Mouse (Mus musculus) heart, postnatal 0 days (tissue): ENCODE results near the gene Tnxb. TPM values are rescaled to one million over a fixed set of nuclear protein-coding genes. Genes with fewer than 3 reads are reported as not detected.

ENCODE experiments used
- ATAC-seq: fragments of 200-750 bp; cut with Nextera tagmentation; 2 replicates; pipeline ENCODE4 v1.8.0; 2017; ENCODE audit warnings: low read depth, moderate number of reproducible peaks, moderate library complexity; ENCODE audit not compliant: insufficient read depth
- DNase-seq: peaks from one replicate; pipeline ENCODE4 v3.0.0-alpha.2; 2016; ENCODE audit warnings: low spot score
- H3K27ac ChIP-seq: fragments of 300-500 bp; sonication (generic); 2 replicates; pipeline ENCODE4 v1.5.1; 2014; ENCODE audit warnings: low read depth, mild to moderate bottlenecking
- H3K27me3 ChIP-seq: fragments of 300-500 bp; sonication (generic); 2 replicates; pipeline ENCODE4 v1.6.1; 2014; ENCODE audit warnings: low read length, mixed read lengths; ENCODE audit not compliant: control insufficient read depth, insufficient read depth
- H3K36me3 ChIP-seq: fragments of 300-500 bp; sonication (generic); replicated peaks from 2 replicates; pipeline ENCODE4 v1.6.1; 2014; ENCODE audit warnings: low read length, mixed read lengths; ENCODE audit not compliant: control insufficient read depth, insufficient read depth
- H3K4me1 ChIP-seq: fragments of 300-500 bp; sonication (generic); 2 replicates; pipeline ENCODE4 v1.6.1; 2014; ENCODE audit warnings: antibody characterized with exemption; ENCODE audit not compliant: control insufficient read depth, insufficient read depth
- H3K4me2 ChIP-seq: fragments of 300-500 bp; sonication (generic); 2 replicates; pipeline ENCODE4 v1.6.1; 2014; ENCODE audit warnings: low read depth, mild to moderate bottlenecking, low read length, moderate library complexity
- H3K4me3 ChIP-seq: fragments of 300-500 bp; sonication (generic); 2 replicates; pipeline ENCODE4 v1.5.1; 2014; ENCODE audit warnings: low read depth, low read length
- H3K9ac ChIP-seq: fragments of 300-500 bp; sonication (generic); replicated peaks from 2 replicates; pipeline ENCODE4 v1.6.1; 2014; ENCODE audit warnings: low read depth, low read length, mixed read lengths
- H3K9me3 ChIP-seq: fragments of 300-500 bp; sonication (generic); replicated peaks from 2 replicates; pipeline ENCODE4 v1.6.1; 2016; ENCODE audit warnings: low read length; ENCODE audit not compliant: control insufficient read depth
- CTCF ChIP-seq: IDR thresholded peaks from 2 replicates; pipeline ENCODE4 v1.5.1; 2016; ENCODE audit warnings: antibody characterized with exemption, control low read depth, low read depth
- EP300 ChIP-seq: IDR thresholded peaks from 2 replicates; pipeline ENCODE4 v1.6.1; 2016; ENCODE audit warnings: antibody characterized with exemption, low read depth
- WGBS: fragments of 180-500 bp; shearing (Covaris S2); extraction: QIAGEN DNeasy Blood & Tissue Kit; methylation state at CpG from one replicate; pipeline ENCODE4 v1.1.7; 2014; 5-methylcytosine and 5-hydroxymethylcytosine counted together
- polyA plus RNA-seq: library from polyadenylated mRNA; unstranded; fragments of >200 nt; fragmentation: Nextera tagmentation; extraction: Ambion mirVana; gene quantifications from 2 replicates; pipeline ENCODE4 v1.2.1, GENCODE M21; 2015
- total RNA-seq: library from RNA; depleted of rRNA; stranded (reverse); fragments of >200 nt; gene quantifications from 2 replicates; pipeline ENCODE4 v1.2.3, GENCODE M21; 2014; ENCODE audit warnings: low replicate concordance

Tnxb gene
- total and polyA plus RNA-seq, 2 experiments from 2014 or later: 1.8 to 26.8 TPM

DNA sequence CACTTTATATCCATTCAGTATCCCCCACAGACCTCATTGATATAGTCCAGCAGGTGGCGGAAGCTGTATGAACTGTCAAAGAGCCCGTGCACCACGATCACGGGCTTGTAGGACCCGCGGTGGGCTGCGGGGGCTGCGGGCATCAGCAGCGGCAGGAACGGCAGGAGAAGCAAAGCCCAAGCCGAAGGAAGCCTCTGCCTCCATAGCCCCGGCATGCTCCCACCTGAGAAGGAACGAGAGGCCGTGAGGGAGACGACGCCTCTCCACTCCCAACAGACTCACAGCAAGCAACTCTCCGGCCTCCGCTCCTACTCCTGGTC is 43.6 kb upstream of the Tnxb start:
- ATAC-seq (no peak), DNase-seq (peak; percentile 57)
- Histone ChIP-seq H3K9ac (peak overlapping the region; percentile 59), H3K4me1 (peaks cover 16% of the 10 kb centered on the region), H3K4me2 (peak overlapping the region; percentile 85), H3K36me3 (peaks cover 34% of the 10 kb centered on the region), H3K27me3 (peaks cover 28% of the 10 kb centered on the region), H3K9me3 (no peaks in the 10 kb centered on the region), H3K4me3 (peak overlapping the region; percentile 69), H3K27ac (peak overlapping the region; percentile 96)
- WGBS: under 1% methylated on average over 18 of the region's 18 CpGs
- TF ChIP-seq EP300 (no peak), CTCF (peak; percentile 63)

DNA sequence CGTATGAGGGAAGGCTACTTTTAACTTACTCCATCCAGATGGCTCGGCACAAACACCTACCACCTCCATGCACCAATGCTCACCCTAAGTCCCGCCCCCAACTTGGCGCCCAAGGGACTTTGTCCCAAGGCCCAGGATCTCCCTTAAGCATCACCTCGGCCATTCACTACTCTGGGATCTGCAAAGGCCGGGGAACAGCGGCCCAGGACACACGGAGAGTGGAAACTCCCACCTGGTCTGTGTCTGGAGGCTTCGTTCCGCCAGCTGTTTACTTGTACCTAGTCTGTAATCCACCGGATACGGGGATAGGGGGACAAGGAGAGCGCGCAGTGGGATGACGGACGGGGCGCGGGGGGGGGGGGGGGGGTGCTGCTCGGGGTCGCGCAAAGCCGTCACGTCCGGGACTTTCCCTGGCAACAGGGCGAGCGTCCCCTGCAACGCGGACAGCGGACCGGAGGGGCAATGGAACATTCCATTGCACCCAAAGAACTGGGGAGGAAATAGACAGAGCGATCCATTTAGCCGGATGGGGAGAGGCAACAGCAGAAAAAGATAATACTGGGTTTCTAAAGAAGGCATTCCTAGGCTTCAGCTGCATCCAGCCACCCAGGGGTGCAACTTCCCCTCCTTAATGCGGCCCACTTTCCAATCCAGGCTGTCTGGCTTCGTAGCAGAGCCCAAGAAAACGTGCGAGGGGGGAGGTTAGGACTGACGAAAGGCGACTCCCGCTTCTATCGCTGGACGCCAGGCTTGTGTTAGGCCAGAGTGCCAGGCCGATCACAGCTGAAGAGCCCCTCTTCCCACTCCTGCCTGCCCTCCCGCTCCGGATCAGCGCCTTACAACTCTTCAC is 43.0 kb upstream of the Tnxb start:
- H3K4me3 ChIP-seq: peak overlapping the region; percentile 69
- WGBS: under 1% methylated on average over 44 of the region's 45 CpGs
- DNase-seq: peak; percentile 95
- peak overlapping the region; percentile 85 for H3K4me2 ChIP-seq
- peak; percentile 87 for ATAC-seq
- peaks cover 16% of the 10 kb centered on the region for H3K4me1 ChIP-seq
- peaks cover 34% of the 10 kb centered on the region for H3K27me3 ChIP-seq
- H3K36me3 ChIP-seq: peaks cover 28% of the 10 kb centered on the region
- TF ChIP-seq CTCF: no peak
- TF ChIP-seq EP300: 0 out of 2 replicates have a peak, but pooled peaks have one; percentile 57
- no peaks in the 10 kb centered on the region for H3K9me3 ChIP-seq
- H3K27ac ChIP-seq: peak overlapping the region; percentile 96
- H3K9ac ChIP-seq: peak overlapping the region; percentile 59

DNA sequence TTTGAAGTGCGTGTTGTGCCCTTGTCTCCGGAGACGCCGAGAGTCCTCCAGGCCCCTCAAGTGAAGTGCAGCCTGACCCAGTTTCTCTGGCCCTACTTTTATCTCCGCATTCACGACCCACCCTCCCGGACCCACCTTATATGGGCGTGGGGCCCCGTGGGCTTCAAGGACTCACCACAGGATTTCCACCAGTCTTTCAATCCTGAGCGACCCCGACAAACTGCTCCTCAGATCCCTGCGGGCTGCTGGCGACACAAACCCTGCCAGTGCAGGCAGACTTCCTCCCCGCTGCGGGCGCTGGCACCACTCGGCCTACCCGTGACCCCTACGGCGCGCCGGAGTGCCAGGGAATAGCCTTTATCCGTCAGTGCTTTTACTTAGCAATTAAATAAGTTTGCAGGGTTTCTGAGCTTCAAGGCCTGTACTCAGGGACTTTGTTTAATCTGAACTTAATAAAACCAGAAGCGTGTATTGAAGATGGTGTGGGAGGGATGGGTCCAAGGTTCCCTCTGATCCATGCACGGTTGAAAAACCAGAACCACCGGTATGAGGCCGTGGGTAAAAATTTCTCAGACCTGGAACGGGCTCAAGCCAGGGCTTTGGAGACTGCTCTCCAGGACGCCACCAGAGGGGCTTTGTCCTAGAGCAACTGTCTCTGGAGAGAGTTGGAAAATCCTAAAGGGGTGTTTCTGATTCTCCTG is 42.2 kb upstream of the Tnxb start, which contains the start of gene Ppt2:
Gene Ppt2 (minus strand): TSS at position 568 of the 701 bp plus-strand sequence.
- no peak for TF ChIP-seq EP300
- no peak for TF ChIP-seq CTCF
- DNase-seq (no peak), ATAC-seq (peak; percentile 22; the same call in 1 of the 2 replicates)
- peaks cover 20% of the 10 kb centered on the region for H3K36me3 ChIP-seq
- peak within 1 kb of the TSS; percentile 59 for H3K9ac ChIP-seq
- 4% methylated on average over 29 of the region's 29 CpGs for WGBS
- H3K4me1 ChIP-seq: peaks cover 16% of the 10 kb centered on the region
- H3K27ac ChIP-seq: peak within 1 kb of the TSS; percentile 96
- H3K9me3 ChIP-seq: no peaks in the 10 kb centered on the region
- H3K27me3 ChIP-seq: peaks cover 41% of the 10 kb centered on the region
- peak within 1 kb of the TSS; percentile 69 for H3K4me3 ChIP-seq
- peak within 1 kb of the TSS; percentile 85 for H3K4me2 ChIP-seq

DNA sequence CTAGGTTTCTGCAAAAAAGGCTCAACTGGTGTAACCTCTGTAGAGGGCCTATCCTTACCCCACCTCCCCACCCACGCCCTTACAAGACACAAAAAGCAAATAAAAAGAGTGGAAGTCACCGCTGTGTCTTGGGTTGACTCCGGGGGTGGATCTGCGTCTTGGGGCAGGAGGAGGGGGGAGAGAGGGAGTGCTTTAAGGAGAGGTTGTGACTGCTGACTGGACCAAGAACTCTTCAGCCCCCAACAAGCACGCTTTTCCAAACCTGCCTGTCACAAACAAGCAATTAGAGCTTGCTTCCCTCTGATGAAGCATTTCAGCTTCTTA is 41.7 kb upstream of the Tnxb start:
- Histone ChIP-seq H3K27me3 (peaks cover 45% of the 10 kb centered on the region), H3K36me3 (peaks cover 15% of the 10 kb centered on the region), H3K27ac (peak overlapping the region; percentile 96; the same call in 1 of the 2 replicates), H3K4me1 (peaks cover 16% of the 10 kb centered on the region), H3K4me3 (peak overlapping the region; percentile 69), H3K9ac (peak overlapping the region; percentile 59), H3K4me2 (peak overlapping the region; percentile 85), H3K9me3 (no peaks in the 10 kb centered on the region)
- WGBS: 52% methylated on average over 5 of the region's 5 CpGs
- DNase-seq (no peak), ATAC-seq (no peak)
- TF ChIP-seq EP300 (no peak), CTCF (no peak)

DNA sequence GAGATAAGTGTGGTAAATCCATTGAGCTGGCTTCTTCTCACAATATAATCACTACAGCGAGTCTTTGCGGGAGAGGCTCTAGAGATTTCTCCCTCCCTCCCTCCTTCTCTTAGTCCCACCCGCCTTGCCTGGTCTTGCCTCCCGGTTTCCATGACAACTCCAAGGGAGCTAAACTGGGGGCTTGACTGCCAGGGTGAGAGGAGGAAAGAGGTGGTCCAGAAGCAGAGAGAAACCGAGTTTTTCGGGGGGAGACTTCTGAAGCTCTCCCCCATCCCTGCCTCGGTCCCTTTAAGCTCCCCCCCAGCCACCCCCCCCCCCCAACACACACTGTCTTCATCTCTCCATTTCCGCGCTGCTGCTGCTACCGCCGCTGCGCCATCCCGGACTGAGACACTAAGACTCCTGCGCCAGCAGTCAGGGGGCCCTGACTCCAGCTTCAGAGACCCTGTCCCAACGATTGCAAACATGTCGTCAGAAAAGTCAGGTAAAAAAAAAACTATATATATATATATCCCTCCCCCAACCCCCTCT is 41.0 kb upstream of the Tnxb start, which contains the start of gene Prrt1:
Gene Prrt1 (plus strand): TSS at position 313 of the 531 bp plus-strand sequence.
- peak within 1 kb of the TSS; percentile 96 for H3K27ac ChIP-seq
- TF ChIP-seq EP300: no peak
- TF ChIP-seq CTCF: no peak
- H3K4me3 ChIP-seq: peak within 1 kb of the TSS; percentile 69
- ATAC-seq (no peak), DNase-seq (peak; percentile 20)
- H3K27me3 ChIP-seq: peaks cover 50% of the 10 kb centered on the region
- peaks cover 9% of the 10 kb centered on the region for H3K36me3 ChIP-seq
- H3K4me1 ChIP-seq: peaks cover 16% of the 10 kb centered on the region
- no peaks in the 10 kb centered on the region for H3K9me3 ChIP-seq
- H3K9ac ChIP-seq: peak within 1 kb of the TSS; percentile 59
- H3K4me2 ChIP-seq: peak within 1 kb of the TSS; percentile 85
- WGBS: 14% methylated on average over 16 of the region's 16 CpGs
